Mouse (Mus musculus): ENCODE measurements at regions not wholly inside any gene's neighbourhood (a gene's known extent, or its start where the extent isn't known, plus 50 kb on each side); places are given as distances from the start of the nearest gene placed in this dataset.
"Not testable (repeated sequence)": the region's sequence is repeated elsewhere in the genome, so short reads cannot be mapped to it uniquely, and the experiment has no call there.

DNA sequence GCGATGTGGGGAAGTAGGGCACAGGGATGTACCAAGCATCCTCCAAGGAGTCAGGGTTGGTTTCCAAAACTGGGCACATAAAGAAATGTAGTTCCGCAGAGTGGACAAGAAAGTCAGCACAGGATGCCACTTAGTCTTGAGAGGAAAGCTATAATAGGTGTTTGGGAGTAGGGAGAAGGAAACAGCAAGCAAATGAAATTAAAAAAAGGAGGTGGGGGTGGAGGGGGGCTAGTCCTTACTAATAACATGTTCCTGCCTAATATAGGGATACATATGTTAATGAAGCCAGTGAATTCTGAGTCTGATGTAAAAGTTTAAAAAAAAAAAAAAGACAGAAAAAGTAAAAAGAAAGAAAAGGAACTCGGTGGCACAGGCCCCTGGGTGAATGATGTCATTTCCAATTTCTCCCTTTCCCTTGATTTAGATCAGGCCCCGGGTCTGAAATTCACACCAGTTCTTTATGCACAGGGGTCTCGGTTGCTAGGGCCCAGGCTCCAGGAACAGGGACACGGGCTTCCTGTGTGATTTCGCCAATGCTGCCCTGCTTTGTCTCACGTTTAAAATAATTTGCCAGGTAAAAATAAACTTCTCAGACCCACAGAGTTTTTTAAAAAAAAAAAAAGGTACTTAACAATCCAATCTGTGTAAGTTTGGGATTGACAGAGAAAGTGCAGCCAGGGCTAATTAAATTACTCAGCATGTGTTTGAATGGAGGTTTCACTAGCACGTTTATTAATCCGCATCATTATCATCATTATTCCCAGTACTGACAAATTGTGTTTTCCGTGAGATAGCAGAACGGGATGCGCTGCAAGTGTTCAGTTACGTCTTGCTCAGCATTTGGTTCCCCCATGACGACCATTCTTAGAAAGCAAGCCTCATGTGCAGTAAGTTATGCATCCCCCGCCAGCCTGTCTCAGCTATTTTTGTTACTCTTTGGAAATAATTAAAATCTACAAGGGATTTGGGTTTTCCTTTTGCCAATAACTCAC is 172.8 kb upstream of the Slc25a13 start:
- H3K4me3 ChIP-seq (replicated peaks; ENCODE audit: extremely low read depth, low read depth, low read length) = no peak overlapping the region
- TF ChIP-seq CTCF (IDR thresholded peaks at IDR 0.05; ENCODE audit: insufficient read depth, low read length) (no peak), POLR2A (IDR thresholded peaks at IDR 0.05; ENCODE audit: borderline replicate concordance, extremely low read depth, low read depth, low read length) (no peak)
- no peaks in the 10 kb centered on the region for H3K4me1 ChIP-seq (ENCODE audit: control insufficient read depth, insufficient read depth, low read length)
- WGBS = 74% methylated on average over 16 of the region's 16 CpGs
- no peak for DNase-seq

DNA sequence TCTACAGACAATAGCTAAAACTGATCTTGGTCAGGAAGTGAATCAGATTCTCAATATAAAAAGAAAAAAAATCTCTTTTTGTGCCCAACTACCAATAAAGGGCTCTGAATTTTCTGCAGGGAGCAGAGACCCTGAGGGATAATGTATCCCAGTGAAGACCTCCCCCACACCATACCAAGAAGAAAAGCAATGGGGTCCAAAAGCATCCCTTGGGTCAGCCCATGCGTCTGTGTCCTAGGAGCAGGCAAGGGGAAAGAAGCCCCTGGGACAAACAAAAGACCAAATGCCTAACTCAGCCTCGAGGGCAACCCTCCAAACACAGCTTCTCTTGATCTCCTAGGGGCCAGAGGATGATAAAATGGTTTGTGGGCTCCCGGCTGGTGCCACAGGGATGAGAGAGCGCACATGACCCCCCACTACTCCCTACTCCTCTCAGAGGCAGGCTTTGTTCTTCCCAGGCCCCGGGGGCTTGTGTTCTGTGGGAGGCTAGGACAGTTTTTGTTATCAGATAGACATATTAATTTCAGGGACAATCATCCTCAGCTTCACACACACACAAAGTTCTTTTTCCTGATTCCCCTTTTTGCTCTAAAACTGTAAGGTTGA is 172.0 kb upstream of the Slc25a13 start:
- no peak for TF ChIP-seq POLR2A (IDR thresholded peaks at IDR 0.05; ENCODE audit: borderline replicate concordance, extremely low read depth, low read depth, low read length)
- TF ChIP-seq CTCF (IDR thresholded peaks at IDR 0.05; ENCODE audit: insufficient read depth, low read length) = no peak
- no peak overlapping the region for H3K4me3 ChIP-seq (replicated peaks; ENCODE audit: extremely low read depth, low read depth, low read length)
- DNase-seq = no peak
- no peaks in the 10 kb centered on the region for H3K4me1 ChIP-seq (ENCODE audit: control insufficient read depth, insufficient read depth, low read length)
- 47% methylated on average over 5 of the region's 5 CpGs for WGBS

DNA sequence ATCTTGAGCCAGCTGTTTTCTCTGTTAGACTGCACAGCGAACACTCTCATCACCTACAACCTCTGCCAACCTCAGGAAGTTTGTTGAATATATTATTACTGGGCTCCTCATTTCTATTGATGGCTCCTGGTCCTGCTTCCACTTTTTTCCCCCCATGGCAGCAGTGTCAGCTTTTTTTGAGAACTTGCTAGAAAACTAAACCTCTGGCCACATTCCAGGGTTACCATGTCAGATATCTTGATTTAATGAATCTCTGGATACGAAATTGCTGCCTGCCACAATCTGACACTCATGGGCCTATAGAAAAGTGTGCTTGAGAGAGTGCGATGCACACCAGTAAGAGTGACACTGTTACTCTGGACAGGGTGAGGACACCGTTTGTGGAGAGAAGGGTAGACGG is 170.6 kb upstream of the Slc25a13 start:
- Histone ChIP-seq H3K4me1 (ENCODE audit: control insufficient read depth, insufficient read depth, low read length) (no peaks in the 10 kb centered on the region), H3K4me3 (replicated peaks; ENCODE audit: extremely low read depth, low read depth, low read length) (no peak overlapping the region)
- DNase-seq = no peak
- WGBS = 78% methylated on average over 5 of the region's 5 CpGs
- TF ChIP-seq CTCF (IDR thresholded peaks at IDR 0.05; ENCODE audit: insufficient read depth, low read length) = no peak
- TF ChIP-seq POLR2A (IDR thresholded peaks at IDR 0.05; ENCODE audit: borderline replicate concordance, extremely low read depth, low read depth, low read length) = no peak

DNA sequence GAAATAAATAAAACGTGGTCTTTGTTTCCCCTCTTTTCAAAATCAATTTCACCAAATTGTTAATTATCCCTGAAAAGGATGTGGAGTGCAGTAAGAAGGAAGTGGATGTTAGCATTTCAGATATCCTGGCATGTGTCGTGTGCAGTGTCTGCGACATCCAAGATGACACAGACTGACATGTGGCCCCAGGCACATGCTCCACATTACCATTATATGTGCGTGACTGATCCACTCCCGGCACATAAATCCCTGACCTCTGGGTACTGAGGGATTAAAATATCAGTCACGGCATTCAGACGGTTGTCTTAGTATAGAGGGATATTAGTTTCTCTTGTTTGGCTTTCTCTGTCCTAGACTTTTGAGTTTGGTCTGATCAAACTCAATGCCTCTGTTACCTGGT is 168.0 kb upstream of the Slc25a13 start:
- 63% methylated on average over 7 of the region's 7 CpGs for WGBS
- no peak for TF ChIP-seq POLR2A (IDR thresholded peaks at IDR 0.05; ENCODE audit: borderline replicate concordance, extremely low read depth, low read depth, low read length)
- TF ChIP-seq CTCF (IDR thresholded peaks at IDR 0.05; ENCODE audit: insufficient read depth, low read length) = no peak

DNA sequence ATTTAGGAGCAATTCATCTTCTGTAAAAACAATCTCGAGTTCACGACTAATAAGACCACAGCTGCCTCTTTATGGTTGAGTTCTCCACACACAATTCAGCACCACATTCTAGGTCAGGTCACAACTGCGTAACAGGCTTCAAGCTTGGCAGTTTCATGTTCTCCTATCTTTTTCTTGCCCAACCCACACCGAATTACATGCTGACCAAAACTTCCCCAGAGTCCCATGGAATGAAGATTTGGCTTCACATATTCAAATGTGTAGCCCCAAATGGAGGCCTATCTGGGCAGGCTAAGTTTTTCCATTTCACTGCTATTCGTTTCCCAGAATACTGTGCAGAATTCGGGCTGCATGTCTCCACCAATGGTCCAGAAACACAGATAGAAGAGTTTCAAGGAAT is 167.5 kb upstream of the Slc25a13 start:
- Histone ChIP-seq H3K4me1 (ENCODE audit: control insufficient read depth, insufficient read depth, low read length) (no peaks in the 10 kb centered on the region), H3K4me3 (replicated peaks; ENCODE audit: extremely low read depth, low read depth, low read length) (no peak overlapping the region)
- TF ChIP-seq CTCF (IDR thresholded peaks at IDR 0.05; ENCODE audit: insufficient read depth, low read length) = no peak
- no peak for TF ChIP-seq POLR2A (IDR thresholded peaks at IDR 0.05; ENCODE audit: borderline replicate concordance, extremely low read depth, low read depth, low read length)
- 72% methylated on average over 6 of the region's 6 CpGs for WGBS
- no peak for DNase-seq

More for the DNA sequence above, 168.0 kb upstream of the Slc25a13 start:
- Histone ChIP-seq H3K4me3 (replicated peaks; ENCODE audit: extremely low read depth, low read depth, low read length) (no peak overlapping the region), H3K4me1 (ENCODE audit: control insufficient read depth, insufficient read depth, low read length) (no peaks in the 10 kb centered on the region)
- DNase-seq = no peak

DNA sequence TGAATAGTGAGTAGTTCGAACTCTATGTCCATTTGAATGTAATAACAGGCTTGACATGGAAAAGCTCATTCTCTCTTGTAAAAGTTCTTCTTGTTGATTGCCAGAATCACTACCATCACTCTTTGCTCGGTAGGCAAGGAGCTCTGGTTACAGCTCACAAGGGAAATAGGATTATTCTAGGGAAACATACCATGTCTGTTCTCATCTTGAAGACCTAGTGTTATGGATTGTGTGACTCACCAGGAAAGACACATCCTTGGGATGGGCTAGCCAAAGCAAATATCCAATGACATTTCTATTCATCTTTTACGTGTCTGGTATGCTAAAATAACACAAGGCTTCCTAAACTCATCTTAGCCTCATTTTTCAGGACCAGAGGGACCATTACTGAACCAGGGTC is 155.4 kb upstream of the Slc25a13 start:
- Histone ChIP-seq H3K4me1 (ENCODE audit: control insufficient read depth, insufficient read depth, low read length) (no peaks in the 10 kb centered on the region), H3K4me3 (replicated peaks; ENCODE audit: extremely low read depth, low read depth, low read length) (no peak overlapping the region)
- TF ChIP-seq CTCF (IDR thresholded peaks at IDR 0.05; ENCODE audit: insufficient read depth, low read length) = no peak
- WGBS = 72% methylated on average over 3 of the region's 3 CpGs
- DNase-seq = no peak

DNA sequence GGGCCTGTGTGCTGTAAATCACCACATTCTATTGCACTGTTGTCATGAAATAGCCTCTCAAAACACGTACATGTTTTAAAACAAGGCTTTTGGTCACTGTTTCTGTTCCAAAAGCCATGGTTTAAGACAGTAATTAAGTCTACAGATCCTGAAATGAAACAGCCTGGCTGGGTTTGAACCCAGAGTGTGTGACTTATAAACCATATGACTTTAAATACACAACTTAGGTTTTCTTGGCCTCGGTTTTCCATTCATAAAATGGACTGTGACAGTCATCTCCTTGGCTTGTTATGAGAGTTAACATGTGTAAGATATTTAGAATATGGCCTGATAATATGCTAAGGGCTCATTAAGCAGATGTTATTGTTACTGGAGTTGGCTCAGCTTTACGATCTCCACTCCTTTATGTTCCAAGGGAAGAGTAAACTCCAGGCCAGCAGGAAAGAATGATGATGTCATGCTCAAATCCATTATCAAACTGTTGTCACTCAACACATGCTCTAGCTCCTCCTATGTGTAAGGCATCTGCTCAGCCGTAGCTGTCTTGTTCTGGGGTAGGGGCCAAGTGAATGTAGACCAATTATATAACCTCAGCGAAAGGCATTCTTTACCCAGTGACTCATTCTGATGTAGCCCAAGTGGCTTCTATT is 154.6 kb upstream of the Slc25a13 start:
- DNase-seq = no peak
- 50% methylated on average over 5 of the region's 5 CpGs for WGBS
- Histone ChIP-seq H3K4me1 (ENCODE audit: control insufficient read depth, insufficient read depth, low read length) (no peaks in the 10 kb centered on the region), H3K4me3 (replicated peaks; ENCODE audit: extremely low read depth, low read depth, low read length) (no peak overlapping the region)
- TF ChIP-seq POLR2A (IDR thresholded peaks at IDR 0.05; ENCODE audit: borderline replicate concordance, extremely low read depth, low read depth, low read length) = no peak
- TF ChIP-seq CTCF (IDR thresholded peaks at IDR 0.05; ENCODE audit: insufficient read depth, low read length) = no peak

DNA sequence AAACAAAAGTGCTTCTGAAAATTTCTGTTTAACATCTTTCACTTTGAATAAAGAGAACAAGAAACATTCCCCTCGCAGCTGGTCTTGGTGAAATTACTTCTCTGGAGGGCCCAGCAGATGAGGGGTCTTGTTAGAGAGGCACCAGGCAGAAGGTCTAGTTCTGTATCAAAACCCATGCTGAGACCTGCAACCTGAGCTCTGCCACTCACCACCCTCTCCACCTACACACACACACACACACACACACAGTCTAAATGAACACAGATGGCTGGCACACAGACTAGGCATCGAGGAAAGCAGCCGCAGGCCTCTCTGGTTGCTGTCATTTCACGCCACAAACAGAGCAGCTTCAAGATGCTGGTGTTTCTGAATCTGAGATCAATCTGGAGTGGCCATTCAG is 147.1 kb upstream of the Slc25a13 start:
- WGBS = 63% methylated on average over 4 of the region's 4 CpGs
- no peak for DNase-seq
- no peak for TF ChIP-seq CTCF (IDR thresholded peaks at IDR 0.05; ENCODE audit: insufficient read depth, low read length)
- H3K4me3 ChIP-seq (replicated peaks; ENCODE audit: extremely low read depth, low read depth, low read length) = no peak overlapping the region
- no peaks in the 10 kb centered on the region for H3K4me1 ChIP-seq (ENCODE audit: control insufficient read depth, insufficient read depth, low read length)

DNA sequence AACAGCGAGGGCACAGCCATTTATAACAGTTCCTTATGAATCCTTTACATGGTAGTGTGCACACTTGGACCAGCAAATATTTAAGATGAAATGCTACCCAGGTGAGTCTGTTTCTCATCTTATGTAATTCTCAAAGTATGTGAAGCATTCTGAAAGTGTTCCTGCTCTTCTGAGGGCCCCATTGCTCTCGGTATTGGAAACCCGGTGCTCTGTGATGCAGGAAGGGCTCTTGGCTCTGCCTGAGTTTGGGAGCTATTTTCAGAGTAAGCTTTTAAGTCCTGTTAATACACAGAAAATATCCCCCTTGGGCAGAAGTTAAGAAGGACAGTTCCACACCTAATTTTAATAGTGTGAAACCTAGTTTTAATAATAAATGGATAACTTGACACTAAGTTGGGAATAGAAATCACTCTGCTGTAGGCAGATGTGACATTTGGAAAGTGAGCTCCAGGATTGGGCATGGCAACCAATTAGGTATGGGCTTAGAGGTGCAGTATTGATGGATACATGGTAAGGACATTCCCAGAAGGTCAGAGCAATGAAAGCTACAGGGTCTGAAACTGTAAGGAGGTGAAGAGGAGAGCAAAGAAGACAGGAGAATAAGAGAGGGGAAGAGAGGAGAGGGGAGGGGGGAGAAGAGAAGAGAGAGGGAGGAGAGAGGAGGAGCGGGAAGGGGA is 145.8 kb upstream of the Slc25a13 start:
- H3K4me3 ChIP-seq (replicated peaks; ENCODE audit: extremely low read depth, low read depth, low read length) = no peak overlapping the region
- no peaks in the 10 kb centered on the region for H3K4me1 ChIP-seq (ENCODE audit: control insufficient read depth, insufficient read depth, low read length)
- DNase-seq = no peak
- 67% methylated on average over 4 of the region's 4 CpGs for WGBS
- TF ChIP-seq POLR2A (IDR thresholded peaks at IDR 0.05; ENCODE audit: borderline replicate concordance, extremely low read depth, low read depth, low read length) = no peak
- no peak for TF ChIP-seq CTCF (IDR thresholded peaks at IDR 0.05; ENCODE audit: insufficient read depth, low read length)

DNA sequence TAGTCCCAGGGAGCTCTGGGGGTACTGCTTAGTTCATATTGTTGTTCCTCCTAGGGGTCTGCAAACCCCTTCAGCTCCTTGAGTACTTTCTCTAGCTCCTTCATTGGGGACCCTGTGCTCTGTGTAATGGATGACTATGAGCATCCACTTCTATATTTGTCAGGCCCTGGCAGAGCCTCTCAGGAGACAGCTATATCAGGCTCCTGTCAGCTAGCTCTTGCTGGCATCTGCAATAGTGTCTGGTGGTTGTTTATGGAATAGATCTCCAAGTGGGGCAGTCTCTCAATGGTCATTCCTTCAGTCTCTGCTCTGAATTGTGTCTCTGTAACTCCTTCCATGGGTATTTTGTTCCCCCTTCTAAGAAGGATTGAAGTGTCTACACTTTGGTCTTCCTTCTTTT is 144.2 kb upstream of the Slc25a13 start:
- not testable (repeated sequence) for H3K4me1 ChIP-seq (ENCODE audit: control insufficient read depth, insufficient read depth, low read length); DNase-seq; H3K4me3 ChIP-seq (replicated peaks; ENCODE audit: extremely low read depth, low read depth, low read length)

Data from lung, adult 2 months (tissue).